Mouse (Mus musculus) embryonic facial prominence, embryonic 11.5 days (tissue): ENCODE data around the gene Hectd4. TPM values are rescaled to one million over a fixed set of nuclear protein-coding genes. Genes with fewer than 3 reads are reported as not detected.

Experiments
- ATAC-seq: fragments of 200-750 bp; cut with Nextera tagmentation; replicated peaks from 2 replicates; pipeline ENCODE4 v1.8.0; 2017; ENCODE audit warnings: low read depth; ENCODE audit not compliant: insufficient number of reproducible peaks, low FRiP score, low TSS enrichment
- DNase-seq: peaks from one replicate; pipeline ENCODE4 v3.0.0-alpha.2; 2015; ENCODE audit warnings: low spot score
- H3K27ac ChIP-seq: fragments of 300-500 bp; sonication (generic); replicated peaks from 2 replicates; pipeline ENCODE4 v1.5.1; 2014; ENCODE audit warnings: mild to moderate bottlenecking, low read depth, low read length, control low read depth
- H3K27me3 ChIP-seq: fragments of 300-500 bp; sonication (generic); 2 replicates; pipeline ENCODE4 v1.6.1; 2014; ENCODE audit warnings: mild to moderate bottlenecking, low read length, moderate library complexity, mixed read lengths; ENCODE audit not compliant: control insufficient read depth, insufficient read depth
- H3K36me3 ChIP-seq: fragments of 300-500 bp; sonication (generic); replicated peaks from 2 replicates; pipeline ENCODE4 v1.6.1; 2014; ENCODE audit warnings: low read depth, mild to moderate bottlenecking, low read length, moderate library complexity, mixed read lengths; ENCODE audit not compliant: control insufficient read depth, insufficient read depth
- H3K4me1 ChIP-seq: fragments of 300-500 bp; sonication (generic); 2 replicates; pipeline ENCODE4 v1.6.1; 2014; ENCODE audit warnings: low read length, mixed read lengths; ENCODE audit not compliant: control insufficient read depth, insufficient read depth
- H3K4me2 ChIP-seq: fragments of 300-500 bp; sonication (generic); 2 replicates; pipeline ENCODE4 v1.6.1; 2014; ENCODE audit warnings: low read depth, mild to moderate bottlenecking, control low read depth, low read length, moderate library complexity
- H3K4me3 ChIP-seq: fragments of 300-500 bp; sonication (generic); 2 replicates; pipeline ENCODE4 v1.5.1; 2014; ENCODE audit warnings: low read depth, low read length, control low read depth
- H3K9ac ChIP-seq: fragments of 300-500 bp; sonication (generic); replicated peaks from 2 replicates; pipeline ENCODE4 v1.6.1; 2014; ENCODE audit warnings: mild to moderate bottlenecking, control low read depth, low read length
- H3K9me3 ChIP-seq: fragments of 300-500 bp; sonication (generic); replicated peaks from 2 replicates; pipeline ENCODE4 v1.6.1; 2016; ENCODE audit warnings: mild to moderate bottlenecking, low read length, inconsistent platforms, mixed read lengths; ENCODE audit not compliant: control insufficient read depth
- WGBS: fragments of 180-500 bp; shearing (Covaris S2); extraction: QIAGEN DNeasy Blood & Tissue Kit; methylation state at CpG from one replicate; pipeline ENCODE4 v1.1.7; 2014; 5-methylcytosine and 5-hydroxymethylcytosine counted together
- polyA plus RNA-seq: library from polyadenylated mRNA; unstranded; fragments of >200 nt; fragmentation: Nextera tagmentation; extraction: Ambion mirVana; gene quantifications from 2 replicates; pipeline ENCODE4 v1.2.1, GENCODE M21; 2014

Hectd4 gene
- polyA plus RNA-seq, 1 experiment from 2014 or later: 5.7 TPM

GRCm38 (mm10) chr5:121389106-121389505 is 169.1 kb downstream of the Hectd4 start:
- WGBS: 57% methylated on average over 7 of the region's 7 CpGs
- H3K4me2 ChIP-seq: no peak overlapping the region
- ATAC-seq (no peak), DNase-seq (no peak)
- H3K9ac ChIP-seq: no peak overlapping the region
- H3K36me3 ChIP-seq: no peaks in the 10 kb centered on the region
- no peaks in the 10 kb centered on the region for H3K9me3 ChIP-seq
- no peaks in the 10 kb centered on the region for H3K27me3 ChIP-seq
- no peak overlapping the region for H3K27ac ChIP-seq
- H3K4me1 ChIP-seq: no peaks in the 10 kb centered on the region
- H3K4me3 ChIP-seq: no peak overlapping the region

- Histone ChIP-seq H3K9ac (no peak overlapping the region), H3K4me3 (no peak overlapping the region), H3K36me3 (no peaks in the 10 kb centered on the region), H3K27ac (no peak overlapping the region), H3K4me1 (no peaks in the 10 kb centered on the region), H3K27me3 (no peaks in the 10 kb centered on the region), H3K4me2 (no peak overlapping the region), H3K9me3 (no peaks in the 10 kb centered on the region)
- ATAC-seq (no peak), DNase-seq (no peak)
Measured at GRCm38 (mm10) chr5:121389691-121390090, 169.7 kb downstream of the Hectd4 start.

- ATAC-seq (no peak), DNase-seq (peak; percentile 78)
- no peaks in the 10 kb centered on the region for H3K9me3 ChIP-seq
- H3K4me2 ChIP-seq: no peak overlapping the region
- H3K27ac ChIP-seq: no peak overlapping the region
- no peak overlapping the region for H3K9ac ChIP-seq
- H3K36me3 ChIP-seq: no peaks in the 10 kb centered on the region
- H3K4me1 ChIP-seq: no peaks in the 10 kb centered on the region
- WGBS: 62% methylated on average over 16 of the region's 16 CpGs
- no peak overlapping the region for H3K4me3 ChIP-seq
- H3K27me3 ChIP-seq: no peaks in the 10 kb centered on the region
Measured at GRCm38 (mm10) chr5:121392667-121393380, 172.8 kb downstream of the Hectd4 start.

GRCm38 (mm10) chr5:121393402-121393801 is 173.4 kb downstream of the Hectd4 start:
- DNase-seq: no peak
- Histone ChIP-seq H3K9ac (no peak overlapping the region), H3K36me3 (no peaks in the 10 kb centered on the region), H3K27ac (no peak overlapping the region), H3K4me1 (no peaks in the 10 kb centered on the region), H3K4me3 (no peak overlapping the region), H3K4me2 (no peak overlapping the region), H3K27me3 (no peaks in the 10 kb centered on the region), H3K9me3 (no peaks in the 10 kb centered on the region)
- WGBS: 82% methylated on average over 3 of the region's 3 CpGs
- no peak for ATAC-seq

- DNase-seq (no peak), ATAC-seq (no peak)
- Histone ChIP-seq H3K27me3 (no peaks in the 10 kb centered on the region), H3K36me3 (no peaks in the 10 kb centered on the region), H3K9ac (no peak overlapping the region), H3K9me3 (no peaks in the 10 kb centered on the region), H3K4me2 (no peak overlapping the region), H3K4me3 (no peak overlapping the region), H3K4me1 (no peaks in the 10 kb centered on the region; the same call in 1 of the 2 replicates), H3K27ac (no peak overlapping the region)
- 88% methylated on average over 5 of the region's 5 CpGs for WGBS
Measured at GRCm38 (mm10) chr5:121395621-121396020, 175.6 kb downstream of the Hectd4 start.

GRCm38 (mm10) chr5:121397187-121398145 is 177.4 kb downstream of the Hectd4 start, which contains the start of gene Naa25:
Gene Naa25 (plus strand): TSS chr5:121397936.
- Histone ChIP-seq H3K4me3 (peak within 1 kb of the TSS; percentile 89), H3K27me3 (no peaks in the 10 kb centered on the region), H3K27ac (peak within 1 kb of the TSS; percentile 73), H3K4me2 (peak within 1 kb of the TSS; percentile 89), H3K4me1 (no peaks in the 10 kb centered on the region; the same call in 1 of the 2 replicates), H3K36me3 (no peaks in the 10 kb centered on the region), H3K9ac (peak within 1 kb of the TSS; percentile 76), H3K9me3 (no peaks in the 10 kb centered on the region)
- 10% methylated on average over 53 of the region's 53 CpGs for WGBS
- peak; percentile 93 for ATAC-seq
- peak; percentile 99 for DNase-seq

- Histone ChIP-seq H3K4me3 (peak overlapping the region; percentile 89), H3K4me1 (no peaks in the 10 kb centered on the region; the same call in 1 of the 2 replicates), H3K27me3 (no peaks in the 10 kb centered on the region), H3K36me3 (no peaks in the 10 kb centered on the region), H3K27ac (no peak overlapping the region; the same call in 1 of the 2 replicates), H3K9me3 (no peaks in the 10 kb centered on the region), H3K9ac (peak overlapping the region; percentile 76), H3K4me2 (peak overlapping the region; percentile 89)
- peak; percentile 61 for DNase-seq
- ATAC-seq: peak; percentile 29
- WGBS: 1% methylated on average over 67 of the region's 67 CpGs
Measured at GRCm38 (mm10) chr5:121398146-121398964, 178.3 kb downstream of the Hectd4 start.
